Mouse (Mus musculus): ENCODE data around the gene Stxbp2. TPM values are rescaled to one million over a fixed set of nuclear protein-coding genes. Genes with fewer than 3 reads are reported as not detected.

Stxbp2 gene
- polyA plus RNA-seq, 2 experiments = 37.7 to 55.5 TPM

DNA sequence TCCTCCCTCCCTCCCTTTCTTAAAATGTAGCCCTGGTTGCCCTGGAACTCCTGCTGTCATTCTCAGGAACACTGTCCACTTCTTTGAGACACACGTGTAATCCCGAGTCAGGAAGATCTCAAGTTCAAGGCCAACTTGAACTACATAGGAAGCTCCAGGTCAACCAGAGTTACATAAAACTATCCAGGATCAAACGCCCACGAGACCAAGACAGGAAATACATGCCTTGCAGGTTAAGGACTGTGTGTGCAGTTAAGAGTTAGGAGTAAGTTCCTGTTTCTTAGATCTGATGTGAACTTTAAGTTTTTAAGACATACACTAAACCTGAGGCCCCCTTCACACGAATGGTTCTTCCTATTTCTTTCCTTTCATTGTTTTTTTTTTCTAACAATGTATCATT, 3.8 kb upstream of the Stxbp2 start:
- Histone ChIP-seq H3K4me2 (ENCODE audit: low read depth) (no peak overlapping the region), H3K9ac (replicated peaks) (no peak overlapping the region), H3K36me3 (replicated peaks; ENCODE audit: control insufficient read depth, insufficient read depth, low read depth) (no peaks in the 10 kb centered on the region), H3K4me1 (replicated peaks; ENCODE audit: control insufficient read depth in 2 of 2, insufficient read depth in 2 of 2, low read length in 1 of 2) (peaks cover 9 to 17% of the 10 kb centered on the region in 2 experiments; a peak in 3 of 4 replicates), H3K27me3 (ENCODE audit: control insufficient read depth, insufficient read depth, low read length) (no peaks in the 10 kb centered on the region; the same call in 1 of the 2 replicates), H3K9me3 (ENCODE audit: control insufficient read depth, low read length) (no peaks in the 10 kb centered on the region), H3K4me3 (ENCODE audit: insufficient read depth in 1 of 2, low read depth in 2 of 2, low read length in 2 of 2) (no peak overlapping the region), H3K27ac (no peak overlapping the region)
- 19% methylated on average over 5 of the region's 5 CpGs for WGBS (ENCODE audit: insufficient replicate concordance)
- DNase-seq (ENCODE audit: low read depth in 3 of 3, low spot score in 3 of 3) (no peak), ATAC-seq (ENCODE audit: insufficient read depth) (no peak)
- TF ChIP-seq EP300 (IDR thresholded peaks at IDR 0.05; ENCODE audit: low read depth) = no peak
- TF ChIP-seq CTCF (IDR thresholded peaks at IDR 0.05; ENCODE audit: low read depth) = no peak

DNA sequence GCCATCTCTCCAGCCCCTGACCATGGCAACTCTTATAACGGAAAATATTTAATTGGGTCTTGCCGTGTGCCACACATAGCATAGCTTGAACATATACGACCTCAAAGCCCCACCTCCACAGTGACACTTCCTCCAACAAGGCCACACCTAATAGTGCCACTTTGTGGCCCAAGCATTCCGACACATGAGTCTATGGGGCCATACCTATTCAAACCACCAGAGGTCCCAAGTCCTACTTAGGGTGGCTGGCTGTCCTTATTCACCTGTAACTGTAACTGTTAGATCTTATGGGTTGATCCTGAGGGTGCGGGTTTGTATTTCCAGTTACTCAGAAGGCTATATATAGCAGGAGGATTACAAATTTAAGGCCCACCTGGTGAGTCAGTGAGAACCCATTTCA, 2.7 kb upstream of the Stxbp2 start:
- ATAC-seq (ENCODE audit: insufficient read depth) (no peak), DNase-seq (ENCODE audit: low read depth in 3 of 3, low spot score in 3 of 3) (no peak)
- TF ChIP-seq EP300 (IDR thresholded peaks at IDR 0.05; ENCODE audit: low read depth) = no peak
- peak; percentile 62 for TF ChIP-seq CTCF (IDR thresholded peaks at IDR 0.05; ENCODE audit: low read depth)
- H3K4me2 ChIP-seq (ENCODE audit: low read depth) = no peak overlapping the region
- 35% methylated on average over 5 of the region's 5 CpGs for whole genome bisulfite sequencing (ENCODE audit: insufficient replicate concordance)
- H3K27me3 ChIP-seq (ENCODE audit: control insufficient read depth, insufficient read depth, low read length) = no peaks in the 10 kb centered on the region; the same call in 1 of the 2 replicates
- no peaks in the 10 kb centered on the region for H3K9me3 ChIP-seq (ENCODE audit: control insufficient read depth, low read length)
- no peak overlapping the region for H3K4me3 ChIP-seq (ENCODE audit: insufficient read depth in 1 of 2, low read depth in 2 of 2, low read length in 2 of 2)
- H3K9ac ChIP-seq (replicated peaks) = no peak overlapping the region
- H3K36me3 ChIP-seq (replicated peaks; ENCODE audit: control insufficient read depth, insufficient read depth, low read depth) = no peaks in the 10 kb centered on the region
- H3K27ac ChIP-seq = no peak overlapping the region
- H3K4me1 ChIP-seq (replicated peaks; ENCODE audit: control insufficient read depth in 2 of 2, insufficient read depth in 2 of 2, low read length in 1 of 2) = peaks cover 12 to 16% of the 10 kb centered on the region in 2 experiments; a peak in 3 of 4 replicates

DNA sequence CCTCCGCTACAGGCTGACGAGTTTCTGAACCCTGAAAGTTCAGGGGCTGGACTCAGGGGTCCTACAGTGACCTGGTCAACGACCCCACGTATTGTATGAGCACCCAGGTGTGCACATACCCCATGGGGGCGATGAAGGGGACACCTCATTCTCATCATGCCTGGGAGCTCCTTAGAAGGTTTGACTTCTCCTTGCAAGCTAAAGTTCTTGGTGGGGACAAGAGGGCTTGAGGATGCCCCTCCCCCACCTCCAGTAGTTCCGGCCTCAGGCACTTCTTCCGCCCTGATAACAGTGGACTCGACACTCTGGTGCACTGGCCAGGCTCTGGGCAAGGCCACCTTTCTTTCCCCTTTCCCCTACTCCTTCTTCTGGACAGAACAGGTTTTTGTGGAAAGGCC, 722 bp downstream of the Stxbp2 start:
- Histone ChIP-seq H3K9ac (replicated peaks) (peak overlapping the region; percentile 63), H3K27ac (no peak overlapping the region), H3K4me3 (ENCODE audit: insufficient read depth in 1 of 2, low read depth in 2 of 2, low read length in 2 of 2) (peak overlapping the region; percentile 69 to 89), H3K27me3 (ENCODE audit: control insufficient read depth, insufficient read depth, low read length) (no peaks in the 10 kb centered on the region; the same call in 1 of the 2 replicates), H3K36me3 (replicated peaks; ENCODE audit: control insufficient read depth, insufficient read depth, low read depth) (peaks cover 3% of the 10 kb centered on the region), H3K4me2 (ENCODE audit: low read depth) (peak overlapping the region; percentile 83), H3K4me1 (replicated peaks; ENCODE audit: control insufficient read depth in 2 of 2, insufficient read depth in 2 of 2, low read length in 1 of 2) (peaks cover 12 to 16% of the 10 kb centered on the region in 2 experiments; a peak in 3 of 4 replicates), H3K9me3 (ENCODE audit: control insufficient read depth, low read length) (no peaks in the 10 kb centered on the region)
- DNase-seq (ENCODE audit: low read depth in 3 of 3, low spot score in 3 of 3) = peak; percentile 41 to 55 (median 43)
- ATAC-seq (ENCODE audit: insufficient read depth) = peak; percentile 51
- WGBS (ENCODE audit: insufficient replicate concordance) = 2% methylated on average over 8 of the region's 8 CpGs
- TF ChIP-seq CTCF (IDR thresholded peaks at IDR 0.05; ENCODE audit: low read depth) (no peak), EP300 (IDR thresholded peaks at IDR 0.05; ENCODE audit: low read depth) (no peak)

DNA sequence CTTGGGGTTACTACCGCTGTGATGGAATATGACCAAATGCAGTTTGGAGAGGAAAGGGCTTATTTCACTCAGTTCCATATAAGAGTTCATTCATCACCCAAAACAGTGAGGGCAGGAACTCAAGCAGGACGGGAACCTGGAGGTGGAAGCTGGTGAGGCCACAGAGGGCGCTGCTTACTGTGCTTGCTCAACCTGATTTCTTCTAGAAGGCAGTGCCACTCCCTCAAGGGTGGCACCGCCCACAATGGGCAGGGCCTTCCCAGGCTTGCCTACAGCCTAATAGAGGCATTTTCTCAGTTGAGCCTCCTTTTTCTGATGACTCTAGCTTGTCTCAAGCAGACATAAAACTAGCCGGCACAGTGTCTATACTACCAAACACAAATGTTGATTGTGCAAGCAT, 15.0 kb downstream of the Stxbp2 start:
- Histone ChIP-seq H3K9ac (replicated peaks) (no peak overlapping the region), H3K36me3 (replicated peaks; ENCODE audit: control insufficient read depth, insufficient read depth, low read depth) (peaks cover 5% of the 10 kb centered on the region; the same call in 1 of the 2 replicates), H3K4me2 (ENCODE audit: low read depth) (no peak overlapping the region), H3K27ac (no peak overlapping the region), H3K4me3 (ENCODE audit: insufficient read depth in 1 of 2, low read depth in 2 of 2, low read length in 2 of 2) (no peak overlapping the region), H3K4me1 (replicated peaks; ENCODE audit: control insufficient read depth in 2 of 2, insufficient read depth in 2 of 2, low read length in 1 of 2) (peaks cover 0 to 6% of the 10 kb centered on the region in 2 experiments; a peak in 2 of 4 replicates), H3K27me3 (ENCODE audit: control insufficient read depth, insufficient read depth, low read length) (no peaks in the 10 kb centered on the region), H3K9me3 (ENCODE audit: control insufficient read depth, low read length) (no peaks in the 10 kb centered on the region)
- ATAC-seq (ENCODE audit: insufficient read depth) (peak; percentile 73), DNase-seq (ENCODE audit: low read depth in 3 of 3, low spot score in 3 of 3) (peak in 2 of 3 experiments; percentile 47 to 56)
- TF ChIP-seq EP300 (IDR thresholded peaks at IDR 0.05; ENCODE audit: low read depth) = no peak
- TF ChIP-seq CTCF (IDR thresholded peaks at IDR 0.05; ENCODE audit: low read depth) = peak; percentile 69
- WGBS (ENCODE audit: insufficient replicate concordance) = 9% methylated on average over 5 of the region's 5 CpGs

DNA sequence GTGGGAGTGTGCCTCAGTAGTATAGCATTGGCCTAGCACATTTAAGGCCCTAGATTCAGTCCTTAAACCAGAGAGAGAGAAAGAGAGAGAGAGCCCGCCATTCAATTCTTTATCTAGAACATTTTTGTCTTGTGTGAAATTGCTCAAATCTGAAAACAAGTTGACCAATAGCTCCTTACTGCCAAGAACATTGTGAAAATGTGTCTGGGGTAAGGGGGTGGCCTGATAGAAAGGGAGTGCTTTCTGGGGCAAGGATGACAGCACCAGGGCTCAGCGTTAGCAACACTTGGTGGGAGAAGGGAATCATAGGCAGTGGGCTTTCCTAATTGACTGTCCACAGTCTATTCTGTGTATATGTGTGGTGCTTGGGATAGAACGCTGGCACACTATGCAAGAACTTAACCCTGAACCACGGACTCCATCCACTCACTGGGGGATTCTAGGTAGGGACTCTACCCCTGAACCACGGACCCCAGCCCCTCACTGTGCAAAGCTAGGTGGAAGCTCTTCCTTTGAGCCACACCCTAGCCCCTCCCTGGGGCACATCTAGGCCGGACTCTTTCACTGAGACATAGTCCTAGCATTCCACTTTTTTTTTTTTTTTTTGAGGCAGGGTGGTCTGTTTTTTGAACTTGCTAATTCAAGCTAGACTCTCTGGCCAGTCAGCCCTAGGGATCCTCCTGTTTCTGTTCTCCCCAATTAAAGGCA, 16.2 kb downstream of the Stxbp2 start:
- Histone ChIP-seq H3K9ac (replicated peaks) (no peak overlapping the region), H3K4me1 (replicated peaks; ENCODE audit: control insufficient read depth in 2 of 2, insufficient read depth in 2 of 2, low read length in 1 of 2) (peaks cover 0 to 6% of the 10 kb centered on the region in 2 experiments; a peak in 2 of 4 replicates), H3K9me3 (ENCODE audit: control insufficient read depth, low read length) (no peaks in the 10 kb centered on the region), H3K27me3 (ENCODE audit: control insufficient read depth, insufficient read depth, low read length) (no peaks in the 10 kb centered on the region), H3K4me3 (ENCODE audit: insufficient read depth in 1 of 2, low read depth in 2 of 2, low read length in 2 of 2) (no peak overlapping the region), H3K4me2 (ENCODE audit: low read depth) (no peak overlapping the region), H3K27ac (no peak overlapping the region), H3K36me3 (replicated peaks; ENCODE audit: control insufficient read depth, insufficient read depth, low read depth) (no peaks in the 10 kb centered on the region)
- no peak for TF ChIP-seq EP300 (IDR thresholded peaks at IDR 0.05; ENCODE audit: low read depth)
- TF ChIP-seq CTCF (IDR thresholded peaks at IDR 0.05; ENCODE audit: low read depth) = no peak
- no peak for ATAC-seq (ENCODE audit: insufficient read depth)
- DNase-seq (ENCODE audit: low read depth in 3 of 3, low spot score in 3 of 3) = no peak
- 62% methylated on average over 6 of the region's 6 CpGs for WGBS (ENCODE audit: insufficient replicate concordance)

Measured in liver, embryonic 14.5 days (tissue).